Mouse (Mus musculus) myocyte (in vitro differentiated cells): ENCODE data around the gene Echdc1. TPM values are rescaled to one million over a fixed set of nuclear protein-coding genes. Genes with fewer than 3 reads are reported as not detected.
A peak's percentile ranks its signal among the peaks of the same experiment; 100 is the strongest.

Experiments
- H3K27me3 ChIP-seq: one replicate; pipeline ENCODE4 v1.6.1; 2011; ENCODE audit not compliant: control insufficient read depth, insufficient read depth, insufficient read length
- H3K36me3 ChIP-seq: one replicate; pipeline ENCODE4 v1.6.1; 2011; ENCODE audit not compliant: control insufficient read depth, insufficient read depth
- H3K4me2 ChIP-seq: one replicate; pipeline ENCODE4 v1.6.1; 2011; ENCODE audit warnings: low read depth, control low read depth
- H3K4me3 ChIP-seq: one replicate; pipeline ENCODE4 v1.5.1; 2011; ENCODE audit warnings: mild to moderate bottlenecking, control low read depth, moderate library complexity
- H3K79me2 ChIP-seq: one replicate; pipeline ENCODE4 v1.6.1; 2011; ENCODE audit not compliant: control insufficient read depth, insufficient read depth
- H3ac ChIP-seq: one replicate; pipeline ENCODE4 v1.6.1; 2011; ENCODE audit not compliant: control insufficient read depth, insufficient read length
- CEBPB ChIP-seq: IDR thresholded peaks from 2 replicates; pipeline ENCODE4 v1.6.1; 2011; ENCODE audit warnings: mild to moderate bottlenecking, moderate library complexity; ENCODE audit not compliant: poor library complexity, insufficient read depth, severe bottlenecking
- E2F4 ChIP-seq: IDR thresholded peaks from one replicate; pipeline ENCODE4 v1.6.1; 2011; ENCODE audit warnings: mild to moderate bottlenecking, control low read depth, moderate library complexity; ENCODE audit not compliant: insufficient read depth
- MAX ChIP-seq: IDR thresholded peaks from one replicate; pipeline ENCODE4 v1.6.1; 2011; ENCODE audit warnings: low read depth, mild to moderate bottlenecking, control low read depth
- MYOD1 ChIP-seq, 3 experiments: IDR thresholded peaks; one replicate each; pipeline ENCODE4 v1.6.1; 2011; ENCODE audit warnings: control low read depth in 2 of 3, low read depth in 2 of 3, mild to moderate bottlenecking in 2 of 3, moderate library complexity in 1 of 3; ENCODE audit not compliant: insufficient read length in 2 of 3, control insufficient read depth in 1 of 3
- MYOG ChIP-seq, 3 experiments: IDR thresholded peaks; one replicate each; pipeline ENCODE4 v1.6.1; 2011; ENCODE audit warnings: control low read depth in 2 of 3, low read depth in 2 of 3, mild to moderate bottlenecking in 2 of 3; ENCODE audit not compliant: insufficient read length in 2 of 3, control insufficient read depth in 1 of 3, insufficient read depth in 1 of 3
- POLR2A ChIP-seq: IDR thresholded peaks from one replicate; pipeline ENCODE4 v1.6.1; 2011; ENCODE audit warnings: low read depth, mild to moderate bottlenecking, control low read depth, moderate library complexity; ENCODE audit not compliant: insufficient read length
- POLR2AphosphoS2 ChIP-seq: IDR thresholded peaks from one replicate; pipeline ENCODE4 v1.6.1; 2011; ENCODE audit warnings: low read depth, control low read depth; ENCODE audit not compliant: insufficient read length
- REST ChIP-seq: IDR thresholded peaks from one replicate; pipeline ENCODE4 v1.6.1; 2011; ENCODE audit warnings: mild to moderate bottlenecking, control low read depth, moderate library complexity; ENCODE audit not compliant: insufficient read depth, insufficient read length
- SRF ChIP-seq: IDR thresholded peaks from one replicate; pipeline ENCODE4 v1.6.1; 2011; ENCODE audit warnings: low read depth; ENCODE audit not compliant: control insufficient read depth, insufficient read length
- TCF12 ChIP-seq: IDR thresholded peaks from one replicate; pipeline ENCODE4 v1.6.1; 2011; ENCODE audit warnings: mild to moderate bottlenecking, control low read depth; ENCODE audit not compliant: poor library complexity, insufficient read depth, severe bottlenecking
- TCF3 ChIP-seq: IDR thresholded peaks from one replicate; pipeline ENCODE4 v1.6.1; 2011; ENCODE audit warnings: low read depth, control low read depth; ENCODE audit not compliant: insufficient read length
- USF1 ChIP-seq: IDR thresholded peaks from one replicate; pipeline ENCODE4 v1.6.1; 2011; ENCODE audit warnings: low read depth, mild to moderate bottlenecking, control low read depth, moderate library complexity
- polyA plus RNA-seq: library from polyadenylated mRNA; unstranded; fragments of >200 nt; fragmentation: generic; extraction: Trizol; gene quantifications from one replicate; pipeline ENCODE4 v1.2.1, GENCODE M21; 2012; ENCODE audit warnings: missing spikeins

Echdc1 gene
- polyA plus RNA-seq, 1 experiment: 7.1 TPM

DNA sequence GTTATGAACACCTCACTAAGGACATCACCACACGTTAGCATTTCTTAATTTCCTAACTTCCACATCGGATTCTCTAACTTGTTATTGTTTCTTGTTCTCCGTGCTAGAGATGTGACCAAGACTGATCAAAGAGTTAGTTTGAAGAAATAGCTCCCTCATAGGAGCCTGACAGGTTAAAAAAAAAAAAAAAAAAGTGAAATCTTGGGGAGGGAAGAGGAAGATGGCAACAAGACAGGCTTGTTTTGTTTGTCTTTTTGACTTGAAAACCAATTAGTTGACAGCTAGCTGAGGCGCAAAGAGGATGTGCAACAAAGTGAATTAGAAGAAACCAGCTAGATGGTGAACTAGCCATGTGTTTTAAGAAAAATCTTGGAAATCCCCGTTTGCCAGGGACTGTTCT is 939 bp downstream of the Echdc1 start:
- H3K27me3 ChIP-seq: no peaks in the 10 kb centered on the region
- peak overlapping the region; percentile 76 for H3K4me2 ChIP-seq
- H3K4me3 ChIP-seq: peak overlapping the region; percentile 62
- no peaks in the 10 kb centered on the region for H3K36me3 ChIP-seq
- TF ChIP-seq MYOG (IDR thresholded peaks at IDR 0.05; ENCODE audit: control insufficient read depth in 1 of 3, insufficient read depth in 1 of 3, insufficient read length in 2 of 3, low read depth in 2 of 3) (no peak), MAX (no peak), REST (no peak), E2F4 (no peak), SRF (no peak), USF1 (no peak), POLR2A (no peak), MYOD1 (IDR thresholded peaks at IDR 0.05; ENCODE audit: control insufficient read depth in 1 of 3, insufficient read length in 2 of 3, low read depth in 2 of 3) (no peak), CEBPB (no peak), TCF3 (no peak), TCF12 (no peak), POLR2AphosphoS2 (no peak)
- H3ac ChIP-seq: no peak overlapping the region
- H3K79me2 ChIP-seq: peaks cover 5% of the 10 kb centered on the region

DNA sequence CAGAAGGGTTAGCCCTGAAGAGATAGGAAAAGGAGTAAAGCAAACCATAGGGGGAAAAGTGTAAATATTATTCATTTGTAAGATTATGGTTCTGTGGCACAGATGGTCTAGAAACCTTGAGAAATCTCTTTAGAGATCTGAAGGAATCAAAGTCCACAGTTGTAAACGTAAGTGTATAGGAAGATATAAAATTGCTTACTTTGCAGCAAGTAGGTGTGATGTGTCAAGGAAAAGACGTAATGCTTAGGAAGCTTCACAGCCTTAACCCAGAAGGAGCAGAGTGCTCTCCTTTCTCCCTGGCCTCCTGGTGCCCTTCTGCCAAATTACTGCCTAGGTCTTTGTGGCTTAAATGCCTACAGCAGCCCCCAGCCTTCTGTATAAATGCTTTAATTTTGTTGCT is 11.9 kb downstream of the Echdc1 start:
- TF ChIP-seq USF1: no peak
- no peak for TF ChIP-seq REST
- TF ChIP-seq MYOG (IDR thresholded peaks at IDR 0.05; ENCODE audit: control insufficient read depth in 1 of 3, insufficient read depth in 1 of 3, insufficient read length in 2 of 3, low read depth in 2 of 3): no peak
- TF ChIP-seq TCF12: no peak
- no peak for TF ChIP-seq POLR2A
- no peak for TF ChIP-seq POLR2AphosphoS2
- no peak for TF ChIP-seq CEBPB
- H3K36me3 ChIP-seq: peaks cover 6% of the 10 kb centered on the region
- no peaks in the 10 kb centered on the region for H3K79me2 ChIP-seq
- no peak overlapping the region for H3K4me2 ChIP-seq
- H3ac ChIP-seq: no peak overlapping the region
- H3K4me3 ChIP-seq: no peak overlapping the region
- H3K27me3 ChIP-seq: no peaks in the 10 kb centered on the region

DNA sequence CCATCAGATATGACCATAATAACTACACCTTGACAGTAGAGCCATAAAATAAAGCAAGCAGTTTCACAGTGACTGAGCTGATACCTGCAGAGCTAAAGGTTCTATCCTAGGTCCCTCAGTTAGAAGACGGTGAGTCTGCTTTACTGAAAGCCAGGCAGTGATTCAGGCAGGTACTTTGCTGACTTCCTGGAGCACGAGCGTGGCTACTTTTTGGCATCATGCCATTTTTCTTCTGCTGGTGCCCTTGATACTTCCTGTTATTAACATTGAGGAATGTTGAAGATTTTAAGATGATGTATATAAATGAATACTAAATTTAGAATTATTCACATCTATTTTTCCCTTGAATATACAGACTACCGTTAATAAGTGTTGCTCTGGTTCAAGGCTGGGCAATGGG is 20.9 kb downstream of the Echdc1 start:
- Histone ChIP-seq H3K4me3 (no peak overlapping the region), H3K36me3 (no peaks in the 10 kb centered on the region), H3K4me2 (no peak overlapping the region), H3K79me2 (no peaks in the 10 kb centered on the region), H3K27me3 (no peaks in the 10 kb centered on the region), H3ac (no peak overlapping the region)
- no peak for TF ChIP-seq TCF3
- TF ChIP-seq TCF12: no peak
- TF ChIP-seq MYOG (IDR thresholded peaks at IDR 0.05; ENCODE audit: control insufficient read depth in 1 of 3, insufficient read depth in 1 of 3, insufficient read length in 2 of 3, low read depth in 2 of 3): no peak
- TF ChIP-seq MAX: no peak
- TF ChIP-seq MYOD1 (IDR thresholded peaks at IDR 0.05; ENCODE audit: control insufficient read depth in 1 of 3, insufficient read length in 2 of 3, low read depth in 2 of 3): no peak
- no peak for TF ChIP-seq USF1
- TF ChIP-seq POLR2A: no peak
- TF ChIP-seq REST: no peak
- TF ChIP-seq E2F4: no peak
- no peak for TF ChIP-seq CEBPB
- TF ChIP-seq POLR2AphosphoS2: no peak
- TF ChIP-seq SRF: no peak

DNA sequence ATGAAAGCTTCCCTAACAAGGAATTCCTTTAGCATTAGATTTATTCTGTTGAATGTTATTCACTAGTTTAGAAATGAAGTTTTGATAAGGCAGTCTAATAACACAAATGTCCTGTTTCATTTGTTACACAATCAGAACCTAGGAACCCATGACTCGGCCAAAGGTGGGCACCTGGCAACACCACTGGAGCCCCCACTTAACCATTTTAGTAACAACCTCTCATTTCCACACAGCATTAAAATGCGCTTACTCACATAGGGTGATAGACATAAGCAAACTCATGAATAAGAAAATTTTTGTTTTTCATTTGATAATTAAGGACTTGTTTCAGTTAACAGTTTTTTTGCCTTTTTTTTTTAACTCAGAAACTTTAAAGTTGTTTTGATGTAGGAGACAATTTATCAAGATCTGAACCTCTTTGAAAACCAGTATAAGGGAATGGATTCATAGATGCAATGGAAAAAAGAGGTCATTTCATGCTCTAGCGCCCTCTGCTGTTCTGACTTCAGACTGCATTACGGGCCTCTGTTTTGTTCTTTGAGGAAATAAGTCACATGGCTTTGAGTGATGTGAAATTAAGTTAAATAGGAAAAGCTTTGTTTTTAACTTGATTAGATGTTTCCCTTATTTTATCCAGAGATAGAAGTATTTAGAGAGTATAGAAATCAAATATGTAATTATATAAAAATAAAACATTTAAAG is 25.5 kb downstream of the Echdc1 start:
- TF ChIP-seq USF1: peak; percentile 48
- no peak for TF ChIP-seq REST
- H3K4me3 ChIP-seq: no peak overlapping the region
- no peaks in the 10 kb centered on the region for H3K79me2 ChIP-seq
- no peaks in the 10 kb centered on the region for H3K36me3 ChIP-seq
- no peaks in the 10 kb centered on the region for H3K27me3 ChIP-seq
- no peak overlapping the region for H3K4me2 ChIP-seq
- H3ac ChIP-seq: no peak overlapping the region

DNA sequence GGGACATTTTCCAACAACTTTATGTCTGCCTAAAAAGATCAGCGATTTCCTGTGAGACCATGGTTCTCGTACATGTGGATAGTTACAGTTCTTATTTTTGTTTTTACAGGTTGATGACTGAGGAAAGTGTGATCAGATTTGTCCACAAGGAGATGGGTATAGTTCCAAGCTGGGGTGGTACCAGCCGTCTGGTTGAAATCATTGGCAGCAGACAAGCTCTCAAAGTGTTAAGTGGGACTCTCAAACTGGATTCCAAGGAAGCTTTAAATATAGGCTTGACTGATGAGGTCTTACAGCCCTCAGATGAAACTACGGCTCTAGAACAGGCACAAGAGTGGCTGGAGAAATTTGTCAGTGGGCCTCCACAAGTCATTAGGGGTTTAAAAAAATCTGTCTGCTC is 31.3 kb downstream of the Echdc1 start:
- TF ChIP-seq MYOD1 (IDR thresholded peaks at IDR 0.05; ENCODE audit: control insufficient read depth in 1 of 3, insufficient read length in 2 of 3, low read depth in 2 of 3): no peak
- no peak for TF ChIP-seq USF1
- no peak for TF ChIP-seq REST
- TF ChIP-seq CEBPB: no peak
- no peak for TF ChIP-seq E2F4
- TF ChIP-seq TCF12: no peak
- Histone ChIP-seq H3K4me3 (no peak overlapping the region), H3K36me3 (peaks cover 24% of the 10 kb centered on the region), H3K27me3 (no peaks in the 10 kb centered on the region), H3K79me2 (peaks cover 2% of the 10 kb centered on the region), H3ac (no peak overlapping the region), H3K4me2 (no peak overlapping the region)
